Mouse (Mus musculus) hindbrain, embryonic 10.5 days (tissue): Measurements from ENCODE around the gene Btbd35f27. TPM values are rescaled to one million over a fixed set of nuclear protein-coding genes. Genes with fewer than 3 reads are reported as not detected.
"Not testable (repeated sequence)": the region's sequence is repeated elsewhere in the genome, so short reads cannot be mapped to it uniquely, and the experiment has no call there.

Source experiments
- DNase-seq: peaks from one replicate; pipeline ENCODE4 v3.0.0-alpha.2; 2017; ENCODE audit warnings: low spot score
- H3K27ac ChIP-seq: fragments of 300-500 bp; sonication (generic); 2 replicates; pipeline ENCODE4 v1.5.1; 2016; ENCODE audit warnings: mild to moderate bottlenecking, moderate library complexity
- H3K27me3 ChIP-seq: fragments of 300-500 bp; sonication (generic); 2 replicates; pipeline ENCODE4 v1.6.1; 2016; ENCODE audit warnings: mild to moderate bottlenecking; ENCODE audit not compliant: poor library complexity, insufficient read depth, severe bottlenecking
- H3K36me3 ChIP-seq: fragments of 300-500 bp; sonication (generic); 2 replicates; pipeline ENCODE4 v1.6.1; 2016; ENCODE audit warnings: mild to moderate bottlenecking, moderate library complexity
- H3K4me1 ChIP-seq: fragments of 300-500 bp; sonication (generic); replicated peaks from 2 replicates; pipeline ENCODE4 v1.6.1; 2016; ENCODE audit warnings: mild to moderate bottlenecking
- H3K4me3 ChIP-seq: fragments of 300-500 bp; sonication (generic); 2 replicates; pipeline ENCODE4 v1.5.1; 2016; ENCODE audit warnings: mild to moderate bottlenecking, moderate library complexity
- H3K9me3 ChIP-seq: fragments of 300-500 bp; sonication (generic); 2 replicates; pipeline ENCODE4 v1.6.1; 2016; ENCODE audit warnings: mild to moderate bottlenecking, moderate library complexity
- WGBS: fragments of 180-500 bp; shearing (Covaris S2); methylation state at CpG from one replicate; pipeline ENCODE4 v1.1.7; 2016; 5-methylcytosine and 5-hydroxymethylcytosine counted together
- polyA plus RNA-seq: library from polyadenylated mRNA; unstranded; fragments of >200 nt; fragmentation: Nextera tagmentation; extraction: Ambion mirVana; gene quantifications from 2 replicates; pipeline ENCODE4 v1.2.1, GENCODE M21; 2016

Btbd35f27 gene
- polyA plus RNA-seq = not detected in 2 replicates

DNA sequence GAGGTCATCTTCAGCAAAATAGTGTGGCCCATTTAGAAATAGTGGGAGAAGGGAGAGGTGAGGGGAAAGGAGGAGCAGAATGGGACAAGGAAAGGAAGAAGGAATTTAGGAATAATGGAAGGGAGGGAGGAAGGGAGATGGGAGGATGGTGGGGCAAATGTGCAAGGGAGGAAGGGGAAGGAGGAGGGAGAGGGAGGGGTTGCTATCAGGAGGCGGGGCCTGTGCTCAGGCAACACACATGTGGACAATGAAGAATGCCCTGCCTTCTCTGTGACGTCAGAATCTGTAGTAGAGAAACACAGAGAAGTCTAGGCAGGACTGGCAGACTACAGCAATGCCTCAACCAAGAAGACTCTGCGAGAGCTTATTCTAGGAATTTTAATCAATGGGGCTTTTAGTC lies at the start of gene Btbd35f27:
TSS of gene Btbd35f27 (plus strand) at position 301 of the 400 bp plus-strand sequence.
- 82% methylated on average over 2 of the region's 3 CpGs for WGBS

More for the DNA sequence above, at the start of gene Btbd35f27:
- not testable (repeated sequence) for H3K36me3 ChIP-seq, DNase-seq, H3K27ac ChIP-seq, H3K27me3 ChIP-seq, H3K4me3 ChIP-seq, H3K9me3 ChIP-seq, H3K4me1 ChIP-seq

Other genes starting within 250 kb of the Btbd35f27 start
- not detected in 2 replicates for gene Btbd35f4, start 151.6 kb upstream of the Btbd35f27 start, polyA plus RNA-seq